Mouse (Mus musculus): ENCODE data around the gene AA986860.
A peak's percentile ranks its signal among the peaks of the same experiment; 100 is the strongest.

DNA sequence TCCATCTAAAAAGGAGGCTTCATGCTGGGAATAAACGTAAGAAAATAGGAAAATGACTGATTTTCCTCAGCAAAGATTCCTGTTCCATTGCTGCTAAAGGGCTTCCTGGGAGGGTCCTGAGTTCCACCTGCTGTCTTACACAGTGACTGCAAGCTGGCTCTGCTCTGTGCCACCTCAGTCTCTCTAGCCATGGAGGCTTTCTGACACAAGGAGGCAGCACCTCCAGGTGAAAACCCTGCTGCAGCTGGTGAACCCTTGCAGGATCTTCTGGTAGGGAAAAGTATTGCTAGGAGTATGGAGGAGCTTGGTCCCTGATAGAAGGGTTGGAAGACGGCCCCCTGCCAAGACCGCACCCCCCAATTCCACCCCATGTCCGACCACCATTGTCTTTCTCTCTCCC, 55.2 kb downstream of the AA986860 start:
- TF ChIP-seq ZNF384 (IDR thresholded peaks at IDR 0.05; ENCODE audit: low read depth, low read length) (no peak), CTCF (IDR thresholded peaks at IDR 0.05 in 2 of 3, conservative IDR thresholded peaks at IDR 0.05 in 1 of 3; ENCODE audit: control insufficient read depth in 1 of 3, insufficient read depth in 1 of 3, low read depth in 2 of 3, low read length in 3 of 3, poor library complexity in 1 of 3, severe bottlenecking in 1 of 3) (peak in 2 of 3 experiments; percentile 18 to 41; a peak in 3 of 6 replicates), HCFC1 (IDR thresholded peaks at IDR 0.05; ENCODE audit: low read depth, low read length) (no peak), MAX (IDR thresholded peaks at IDR 0.05; ENCODE audit: low read length) (no peak), POLR2AphosphoS5 (IDR thresholded peaks at IDR 0.05; ENCODE audit: borderline replicate concordance, low read depth, low read length) (no peak), TCF12 (IDR thresholded peaks at IDR 0.05; ENCODE audit: low read depth, low read length) (no peak), GATA1 (IDR thresholded peaks at IDR 0.05; ENCODE audit: low read depth, low read length) (no peak), ELF1 (IDR thresholded peaks at IDR 0.05; ENCODE audit: low read depth, low read length) (no peak), JUND (IDR thresholded peaks at IDR 0.05; ENCODE audit: low read depth, low read length) (no peak), ZMIZ1 (IDR thresholded peaks at IDR 0.05; ENCODE audit: low read depth, low read length) (no peak), USF2 (IDR thresholded peaks at IDR 0.05; ENCODE audit: borderline replicate concordance in 1 of 2, insufficient read depth in 1 of 2, low read depth in 1 of 2, low read length in 2 of 2) (no peak), POLR2A (IDR thresholded peaks at IDR 0.05; ENCODE audit: control insufficient read depth in 1 of 2, insufficient read depth in 1 of 2, low read depth in 1 of 2, low read length in 2 of 2, poor library complexity in 1 of 2) (no peak), POLR2AphosphoS2 (IDR thresholded peaks at IDR 0.05; ENCODE audit: low read length) (no peak), MYC (IDR thresholded peaks at IDR 0.05; ENCODE audit: low read depth, low read length) (no peak)

All from MEL (cell line).